Mouse (Mus musculus): ENCODE results near the gene Adgrf1.
"Not testable (repeated sequence)": the region's sequence is repeated elsewhere in the genome, so short reads cannot be mapped to it uniquely, and the experiment has no call there.

The Adgrf1 gene

DNA sequence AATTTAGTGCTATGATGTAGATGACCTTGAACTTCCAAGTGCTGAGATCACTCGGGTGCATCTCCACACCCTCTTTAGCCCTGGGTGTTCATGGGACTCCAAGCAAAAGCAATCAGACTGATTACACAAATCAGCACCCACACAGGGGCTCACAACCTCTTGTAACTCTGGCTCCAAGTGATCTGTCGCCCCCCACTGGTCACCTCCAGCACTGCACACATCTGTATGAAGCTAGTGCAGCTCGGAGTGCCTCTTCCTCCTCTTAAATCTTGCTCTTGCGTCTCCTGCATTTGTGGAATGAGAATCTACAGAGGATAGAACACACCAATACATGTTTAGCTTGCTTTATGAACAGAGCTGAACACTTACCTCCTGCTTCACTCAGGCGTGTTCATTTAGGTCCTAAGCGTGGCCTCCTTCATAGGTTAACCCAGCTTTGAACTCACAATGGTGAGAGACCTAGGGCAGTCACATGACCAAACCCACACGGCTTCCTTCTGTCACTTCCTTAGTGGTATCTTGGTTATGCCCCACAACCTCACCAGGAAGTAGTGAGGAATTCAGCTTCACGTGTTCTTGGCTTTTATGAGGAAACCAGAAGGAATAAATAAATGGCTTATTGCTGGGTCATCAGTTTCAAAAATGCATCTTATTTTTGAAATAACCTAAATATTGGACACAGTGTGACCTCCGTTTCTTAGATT, 2.9 kb upstream of the Adgrf1 start:
- DNase-seq: no peak

DNA sequence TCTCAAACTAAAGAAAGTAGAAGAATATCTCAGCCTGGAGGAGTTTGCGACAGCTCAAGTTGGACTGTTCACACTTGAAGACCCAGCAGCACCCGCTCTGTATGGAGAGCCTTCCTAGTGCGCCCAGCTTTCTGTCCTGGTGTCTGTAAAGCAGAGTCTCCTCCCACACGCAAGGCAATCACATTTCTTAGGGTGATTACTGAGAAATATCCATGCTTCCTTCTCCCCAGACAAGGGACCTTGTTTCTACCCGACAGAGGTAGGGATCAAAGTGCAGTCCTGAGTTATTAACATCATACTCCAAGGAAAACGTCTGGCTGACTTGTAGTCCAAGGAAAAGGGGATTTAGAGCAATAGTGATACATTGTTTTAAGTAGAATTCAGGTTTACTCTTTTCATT, 6.1 kb downstream of the Adgrf1 start:
- no peak for DNase-seq

DNA sequence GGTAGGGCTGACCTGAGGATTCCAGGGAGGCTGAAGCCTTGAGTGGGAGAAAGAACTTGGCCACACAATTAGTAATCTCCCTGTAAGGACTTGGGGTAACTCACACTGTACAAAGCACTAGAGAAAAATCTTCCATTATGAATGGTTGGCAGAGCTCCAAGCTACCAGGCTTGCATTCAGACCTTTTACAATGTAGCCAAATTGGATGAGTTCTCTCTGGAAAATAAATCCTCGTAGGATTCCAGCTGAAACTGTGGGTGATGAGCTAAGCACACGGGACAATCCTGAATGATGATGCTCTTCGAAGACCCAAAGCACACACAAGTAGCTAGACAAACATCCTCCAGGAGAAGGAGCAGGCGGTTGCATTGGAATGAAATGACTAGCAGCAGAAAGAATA, 7.1 kb downstream of the Adgrf1 start:
- peak in 1 of 2 experiments; percentile 25 for DNase-seq

DNA sequence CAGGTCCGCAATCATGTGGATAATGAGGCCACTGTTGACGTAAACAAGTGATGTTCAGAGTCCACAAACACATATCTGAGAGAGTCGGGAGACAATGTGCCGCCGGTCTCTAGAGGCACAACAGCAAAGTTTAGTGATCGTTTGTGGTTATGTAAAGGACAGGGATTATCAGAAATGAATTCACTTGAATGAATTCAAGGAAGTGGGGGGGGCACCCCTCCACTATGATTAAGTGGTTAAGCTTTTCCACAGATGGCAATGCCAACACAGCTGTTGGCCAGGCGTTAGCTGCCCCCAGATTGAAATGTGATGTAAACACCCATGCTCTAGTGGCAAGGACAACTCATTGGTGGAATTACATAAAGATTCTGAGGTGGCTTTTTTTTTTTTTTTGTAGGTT, 9.5 kb downstream of the Adgrf1 start:
- DNase-seq: no peak

DNA sequence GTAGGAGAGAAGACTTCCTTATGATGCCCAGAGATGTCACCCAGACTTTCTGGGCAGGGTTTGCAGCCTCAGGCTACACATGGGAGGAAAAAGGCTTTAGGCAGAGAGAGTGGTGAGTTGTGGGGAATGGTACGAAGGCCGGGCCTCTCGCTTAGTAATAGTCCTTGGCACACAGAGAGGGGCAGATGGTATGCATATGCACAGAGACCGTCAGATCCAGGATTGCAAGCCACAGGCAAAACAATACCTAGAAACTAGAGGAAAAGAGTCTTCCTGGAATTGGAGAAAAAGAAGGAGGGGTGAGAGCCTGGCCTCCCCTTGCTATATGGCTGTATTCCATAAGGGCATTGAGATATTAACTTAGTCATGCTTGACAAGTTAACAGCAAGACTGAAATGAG, 12.2 kb downstream of the Adgrf1 start:
- peak; percentile 48 to 58 for DNase-seq

DNA sequence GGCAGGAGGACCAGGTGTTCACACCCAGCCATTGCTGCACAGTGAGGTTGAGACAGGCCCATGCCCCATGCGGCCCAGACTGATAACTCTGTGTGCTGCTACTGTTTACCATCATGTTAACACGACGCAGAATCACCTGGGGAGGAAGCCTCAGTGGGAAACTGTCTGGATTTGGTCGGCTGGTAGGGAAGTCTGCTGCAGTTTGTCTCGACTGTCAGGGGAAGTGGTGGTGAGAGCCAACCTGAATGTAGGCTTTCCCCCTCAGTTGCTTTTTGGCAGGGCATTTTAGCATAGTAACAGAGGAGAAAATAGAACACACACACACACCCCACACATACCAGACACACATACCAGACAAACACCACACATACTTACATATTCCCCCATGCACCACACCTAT, 12.7 kb downstream of the Adgrf1 start:
- DNase-seq: peak in 1 of 2 experiments; percentile 10

DNA sequence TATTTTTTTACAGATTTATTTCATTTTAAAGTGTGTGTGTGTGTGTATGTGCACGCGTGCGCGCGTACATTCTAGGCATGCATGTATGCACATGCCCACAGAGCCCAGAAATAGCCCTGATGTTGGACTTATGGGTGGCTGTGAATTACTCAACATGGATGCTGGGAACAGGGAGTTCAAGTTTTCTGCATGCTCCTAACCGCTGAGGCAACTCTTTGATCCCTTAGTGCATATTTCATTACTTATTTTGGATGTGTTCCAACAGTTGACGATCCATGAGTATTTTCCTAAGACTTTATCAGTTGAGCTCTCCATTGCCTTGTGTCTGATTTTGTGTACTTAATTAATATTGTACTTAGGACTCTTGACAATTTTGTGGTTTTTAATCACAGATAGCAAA, 29.4 kb downstream of the Adgrf1 start:
- DNase-seq: no peak

DNA sequence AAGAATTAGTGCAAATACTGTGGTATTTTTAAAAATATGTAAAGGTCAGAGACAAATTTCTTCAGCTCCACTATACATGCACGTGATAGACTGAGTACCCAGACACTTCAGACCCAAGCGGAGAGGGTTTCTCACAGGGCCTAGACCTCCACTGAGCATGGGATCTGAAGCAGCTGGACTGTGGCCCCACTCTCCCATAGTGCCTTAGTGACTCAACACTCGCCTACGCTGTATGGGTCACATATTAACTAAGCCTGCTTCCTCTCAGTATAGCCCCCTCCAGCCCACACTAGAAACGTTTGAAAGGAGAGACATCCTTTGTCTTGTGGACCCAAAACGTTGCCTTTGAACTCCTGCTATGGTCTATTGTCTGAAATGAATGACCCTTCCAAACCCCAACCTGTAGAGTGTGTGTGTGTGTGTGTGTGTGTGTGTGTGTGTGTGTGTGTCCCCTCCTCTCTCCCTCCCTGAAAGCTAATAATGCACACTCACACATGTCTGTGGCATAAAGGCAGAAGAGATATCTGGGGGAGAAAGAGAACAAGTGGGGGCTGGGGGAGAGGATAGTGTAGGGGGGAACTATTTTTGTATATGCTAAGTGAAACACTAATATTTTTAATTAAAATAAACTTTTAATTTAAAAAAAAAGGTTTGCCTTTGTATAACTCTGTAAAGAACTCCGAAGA, 56.0 kb downstream of the Adgrf1 start:
- no peak for DNase-seq

DNA sequence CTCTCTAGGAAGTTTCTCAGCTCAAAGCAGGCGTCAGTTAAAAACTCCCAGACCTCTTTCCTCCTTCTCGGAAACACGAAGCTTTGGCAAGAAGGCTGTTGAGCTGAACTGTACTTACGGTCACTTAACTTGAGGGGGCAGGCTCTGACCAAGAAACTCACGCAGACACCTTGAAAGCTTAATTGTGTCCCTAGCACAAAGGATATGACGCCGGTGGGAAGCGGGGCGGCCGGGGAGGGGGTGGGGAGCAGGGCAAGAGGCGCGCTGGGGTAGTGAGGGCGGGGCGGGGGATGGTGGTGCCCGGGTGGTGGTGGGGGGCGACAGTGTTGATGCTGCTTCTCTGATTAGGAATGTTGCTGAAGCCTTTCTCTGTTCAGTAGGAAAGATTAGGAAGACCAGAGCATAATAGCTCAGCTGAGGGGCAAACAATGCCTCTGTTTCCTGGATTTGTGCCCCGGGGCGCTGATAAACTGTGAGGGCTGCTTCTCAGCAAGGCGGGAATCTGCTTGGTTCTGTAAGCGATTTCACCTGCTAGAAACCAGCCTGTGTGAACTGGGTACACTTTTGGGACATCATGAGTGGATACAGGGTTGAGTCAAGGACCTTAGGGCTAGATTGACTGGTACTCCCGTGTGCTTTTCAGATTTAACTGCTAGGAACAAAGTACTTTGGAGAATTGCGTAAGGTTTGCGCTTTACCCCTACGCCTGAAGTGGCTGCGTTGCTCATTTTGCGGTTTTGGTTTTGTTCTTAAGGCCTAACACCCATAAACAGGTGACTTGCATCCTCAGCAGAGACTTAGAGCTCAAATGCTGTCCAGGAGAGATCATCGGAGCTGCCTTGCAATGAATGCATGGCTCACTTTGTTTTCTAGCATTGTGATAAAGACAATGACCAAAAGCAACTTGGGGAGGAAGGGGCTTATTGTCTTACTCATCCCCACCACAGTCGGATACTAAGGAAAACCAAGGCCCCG, 56.9 kb downstream of the Adgrf1 start:
- DNase-seq: peak in 1 of 2 experiments; percentile 21

DNA sequence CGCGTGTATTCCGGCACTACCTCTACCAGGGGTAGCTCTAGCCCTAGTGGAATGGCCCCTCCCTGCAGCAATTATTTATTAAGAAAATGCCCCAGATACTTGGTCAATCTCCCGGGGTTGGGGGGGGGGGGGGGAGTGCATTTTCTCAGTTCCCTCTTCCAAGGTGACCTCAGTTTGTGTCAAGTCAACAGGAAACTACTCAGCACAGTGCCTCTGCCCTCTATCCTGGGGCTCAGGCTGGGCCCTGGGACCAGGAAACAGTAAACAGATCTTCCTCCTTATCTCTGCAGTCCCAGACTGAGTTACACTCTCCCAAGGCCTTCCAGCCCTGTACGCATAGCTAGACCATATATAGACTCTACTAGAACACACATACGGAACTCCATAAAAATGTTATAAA, 57.7 kb downstream of the Adgrf1 start:
- no peak for DNase-seq

DNA sequence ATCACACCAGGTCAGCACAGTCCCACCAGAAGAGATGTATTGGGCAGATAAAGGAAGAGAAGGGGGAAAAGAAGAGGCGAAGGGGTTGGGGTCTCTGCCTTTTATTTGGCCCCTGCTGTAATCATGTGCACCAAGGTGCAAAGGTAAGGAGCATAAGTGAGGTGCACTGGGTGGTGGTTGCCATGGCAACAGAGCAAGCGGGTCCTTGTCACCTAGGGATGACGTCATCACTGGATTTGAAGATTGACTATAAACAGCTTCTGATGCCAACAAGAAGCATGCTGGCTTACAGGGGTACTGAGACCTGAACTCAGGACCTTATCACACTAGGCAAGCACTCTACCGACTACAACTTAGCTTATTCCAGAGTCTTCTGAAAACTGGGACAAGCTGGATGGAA, 59.1 kb downstream of the Adgrf1 start:
- no peak for DNase-seq

DNA sequence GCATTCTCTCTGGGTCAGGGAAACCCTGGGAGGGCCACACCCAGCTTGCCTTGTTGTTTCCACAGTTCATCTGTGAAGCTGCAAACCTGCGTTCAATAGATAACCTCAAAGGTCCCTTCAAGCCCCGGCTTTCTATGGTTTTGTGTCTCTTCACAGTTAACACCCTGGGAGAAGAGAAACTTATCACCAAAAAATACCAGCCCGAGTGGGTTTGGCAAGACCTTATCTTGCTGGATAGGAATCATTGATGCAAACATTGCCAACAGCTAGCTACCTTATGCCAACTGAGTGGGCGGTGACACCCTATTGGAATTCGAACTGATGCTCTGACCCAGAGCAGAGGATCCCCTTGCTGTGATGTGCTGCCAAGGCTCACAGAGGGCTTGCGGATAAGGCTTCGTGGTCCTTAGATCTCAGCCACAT, 59.6 kb downstream of the Adgrf1 start:
- DNase-seq: no peak

DNA sequence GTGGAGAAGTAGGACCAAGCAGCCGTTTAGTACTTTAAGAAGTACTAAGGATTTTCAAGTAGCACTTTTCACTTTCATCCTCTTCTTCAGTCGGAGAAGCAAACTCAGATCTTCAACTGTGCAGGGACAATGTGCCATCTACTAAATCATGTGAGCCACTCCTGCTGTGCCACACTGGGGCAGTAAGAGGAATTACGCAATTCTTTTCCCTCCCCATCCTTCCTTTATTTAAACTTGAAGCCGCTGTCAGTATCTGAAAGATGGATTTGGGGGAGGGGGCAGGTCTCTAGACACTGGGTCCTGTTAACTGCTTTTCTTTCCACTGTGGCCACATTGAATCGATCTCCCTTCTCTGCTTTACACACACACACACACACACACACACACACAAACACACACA, 62.6 kb downstream of the Adgrf1 start:
- no peak for DNase-seq

DNA sequence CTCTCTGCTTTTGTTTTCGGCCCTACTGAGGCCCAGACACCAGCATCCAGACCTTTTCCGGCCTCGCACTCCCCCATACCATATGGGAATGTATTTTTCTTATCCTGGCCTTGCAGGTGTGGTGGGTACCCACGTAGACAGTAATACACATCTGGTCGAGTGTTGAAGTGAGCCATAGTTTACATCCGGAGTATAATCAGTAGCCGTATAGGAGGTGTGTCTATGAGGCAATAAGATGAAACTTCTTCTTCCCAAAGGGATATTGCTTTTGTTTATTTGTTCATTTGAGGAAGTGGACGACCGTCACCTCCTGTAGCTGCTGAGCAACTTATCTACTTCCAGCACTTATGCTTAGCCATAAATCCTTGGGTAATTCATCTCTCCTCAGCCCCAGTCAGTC, 63.9 kb downstream of the Adgrf1 start:
- DNase-seq: no peak

DNA sequence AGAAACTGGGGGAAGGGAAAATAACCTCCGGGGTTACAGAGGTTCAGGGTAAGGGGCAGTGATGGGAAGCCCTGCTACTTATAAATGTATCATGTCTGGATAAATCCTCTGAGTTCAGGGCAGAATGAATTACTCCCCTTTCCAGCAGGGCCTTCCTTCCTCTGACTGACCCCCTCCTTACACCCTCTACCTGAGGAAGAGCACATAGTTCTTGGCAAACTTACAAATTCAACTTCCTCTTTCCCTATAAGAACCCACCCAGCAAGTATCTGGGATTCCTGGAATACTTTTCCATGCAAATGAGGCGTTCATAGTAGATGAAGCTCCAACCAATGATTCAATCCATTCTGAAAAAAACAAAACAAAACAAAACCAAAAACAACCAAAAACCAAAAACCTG, 67.5 kb downstream of the Adgrf1 start:
- no peak for DNase-seq

DNA sequence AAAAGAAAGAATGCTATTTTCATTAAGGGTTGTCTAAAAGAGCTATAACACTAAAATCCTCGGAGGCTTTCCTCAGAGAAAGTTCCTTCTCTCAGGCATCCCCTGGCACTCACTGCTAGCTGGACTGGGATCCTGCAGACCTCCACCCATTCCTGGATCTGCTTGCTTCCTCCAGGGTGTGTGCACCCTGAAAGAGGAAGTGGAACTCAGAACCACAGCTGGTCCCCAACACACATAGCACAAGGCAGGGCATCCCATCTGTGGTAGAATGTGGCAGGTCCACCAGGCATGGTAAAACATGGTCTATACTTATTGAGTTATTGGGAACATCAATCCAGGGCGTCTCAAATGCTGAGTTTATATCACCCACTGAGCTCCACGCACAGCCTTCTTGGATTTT, 68.2 kb downstream of the Adgrf1 start:
- no peak for DNase-seq

DNA sequence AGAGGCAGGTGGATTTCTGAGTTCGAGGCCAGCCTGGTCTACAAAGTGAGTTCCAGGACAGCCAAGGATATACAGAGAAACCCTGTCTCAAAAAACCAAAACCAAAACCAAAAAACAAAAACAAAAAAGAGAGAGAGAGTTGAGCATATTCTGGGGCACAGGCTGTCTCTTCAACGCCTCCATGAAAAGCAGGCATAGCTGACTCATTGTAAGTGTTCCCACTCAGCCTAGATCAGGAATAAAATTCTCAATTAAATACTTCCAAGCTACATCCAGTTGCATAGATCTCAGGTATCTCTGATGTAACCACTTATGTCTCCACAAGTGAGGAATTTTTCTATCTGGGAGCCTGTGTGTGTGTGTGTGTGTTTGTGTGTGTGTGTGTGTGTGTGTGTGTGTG, 76.4 kb downstream of the Adgrf1 start:
- not testable (repeated sequence) for DNase-seq

DNA sequence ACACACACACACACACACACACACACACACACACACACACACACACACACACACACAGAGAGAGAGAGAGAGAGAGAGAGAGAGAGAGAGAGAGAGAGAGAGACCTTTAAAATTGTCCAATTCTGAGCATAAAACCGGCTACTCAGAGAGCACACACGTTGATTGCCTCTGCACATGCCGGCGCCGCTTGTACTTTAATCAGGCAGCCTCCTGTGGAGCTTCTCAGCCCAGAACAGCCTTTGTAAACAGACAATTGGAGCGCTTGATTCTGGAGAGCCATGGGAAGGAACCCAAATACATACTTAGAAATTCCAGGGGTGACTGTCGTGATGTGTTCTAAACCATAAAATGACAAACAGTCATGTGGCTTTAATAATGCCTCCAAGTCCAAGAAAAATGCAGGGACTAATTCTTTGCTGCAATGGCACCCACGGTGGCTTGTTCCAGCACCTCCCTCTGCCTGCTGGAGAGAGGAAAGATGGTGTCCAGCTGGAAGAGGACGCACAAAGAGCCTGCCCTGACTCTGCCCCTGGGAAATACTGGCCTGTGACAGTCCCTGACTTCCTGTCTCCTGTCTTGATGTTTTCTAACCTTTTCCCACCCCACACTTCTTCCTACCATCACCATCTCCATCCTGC, 87.9 kb downstream of the Adgrf1 start:
- DNase-seq: no peak

DNA sequence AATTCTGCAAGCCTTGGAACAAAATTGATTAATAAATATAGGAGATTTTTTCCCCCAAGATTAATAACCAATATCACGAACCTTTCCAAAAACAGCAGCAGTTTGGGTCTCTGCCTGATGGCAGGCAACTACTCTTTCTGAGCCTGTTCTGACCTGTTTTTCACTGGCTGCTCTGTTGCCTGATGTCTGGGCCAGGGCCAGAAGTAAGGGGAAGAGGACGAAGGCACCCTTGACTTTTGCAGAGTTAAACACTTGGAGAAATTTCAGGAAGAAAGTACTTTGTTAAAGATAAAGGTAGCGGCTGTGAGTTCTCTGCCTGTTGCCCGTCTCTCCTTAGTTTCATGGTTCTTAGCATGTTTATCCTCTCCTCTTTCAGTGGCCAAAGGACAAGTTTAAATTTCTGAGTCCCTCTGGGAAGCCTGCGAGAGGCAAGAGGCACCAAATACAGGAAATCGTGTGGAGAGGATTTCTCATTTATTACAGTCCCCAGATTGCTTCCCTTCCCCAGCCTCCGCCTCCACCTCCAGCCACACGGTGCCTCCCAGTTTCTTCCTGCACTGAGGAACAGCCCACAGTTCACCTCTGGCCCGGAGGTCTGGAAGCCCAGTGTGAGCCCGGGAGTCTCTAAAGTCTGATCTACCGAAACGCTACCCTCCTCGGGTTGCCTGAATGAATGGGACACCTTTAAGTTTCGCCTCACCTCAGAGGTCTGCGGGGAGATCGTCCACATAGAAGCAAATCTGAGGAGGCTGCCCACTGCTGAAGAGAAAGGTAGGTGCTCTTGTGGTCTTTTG, 89.9 kb downstream of the Adgrf1 start, which contains the start of gene Adgrf5:
Gene Adgrf5, plus strand, starts transcription at position 626 of the 794 bp plus-strand sequence.
- DNase-seq: no peak

DNA sequence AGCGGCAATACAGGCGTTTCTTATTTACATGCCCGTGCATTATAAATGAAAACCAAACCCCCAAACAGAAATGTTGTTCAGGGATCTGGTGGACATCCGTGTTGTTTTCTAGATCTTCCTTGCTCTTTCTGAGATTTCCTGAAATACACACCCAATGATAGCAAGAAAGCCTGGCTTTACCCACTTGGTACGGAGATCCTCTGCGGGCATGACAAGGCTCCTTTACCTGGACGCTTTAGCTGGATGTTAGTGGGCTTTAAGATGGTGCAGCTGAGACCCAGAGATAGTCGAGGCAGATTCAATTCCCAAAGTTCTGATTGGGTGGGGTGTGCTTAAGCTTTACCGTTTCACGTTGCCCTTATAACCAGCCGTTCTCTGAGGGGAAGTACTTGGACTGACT, 90.9 kb downstream of the Adgrf1 start:
- no peak for DNase-seq

DNA sequence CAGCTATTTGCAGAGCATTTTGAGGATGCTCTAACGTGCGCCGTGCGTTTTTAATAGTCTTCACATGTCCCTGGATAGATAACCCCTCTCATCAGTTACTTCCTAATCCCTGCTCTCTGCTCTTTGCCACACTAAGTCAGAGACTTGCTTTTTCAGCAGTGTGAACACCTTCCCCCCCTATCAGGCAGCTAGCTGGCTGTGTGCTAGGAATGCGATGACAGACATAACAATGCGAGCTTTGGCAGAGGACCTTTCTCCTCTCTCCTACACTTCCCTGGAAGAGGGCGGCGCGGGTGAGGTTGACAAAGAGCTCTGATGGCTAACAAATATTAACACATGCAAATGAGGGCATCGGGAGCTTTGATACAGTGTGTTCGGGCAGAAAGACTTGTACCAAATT, 92.2 kb downstream of the Adgrf1 start:
- no peak for DNase-seq

DNA sequence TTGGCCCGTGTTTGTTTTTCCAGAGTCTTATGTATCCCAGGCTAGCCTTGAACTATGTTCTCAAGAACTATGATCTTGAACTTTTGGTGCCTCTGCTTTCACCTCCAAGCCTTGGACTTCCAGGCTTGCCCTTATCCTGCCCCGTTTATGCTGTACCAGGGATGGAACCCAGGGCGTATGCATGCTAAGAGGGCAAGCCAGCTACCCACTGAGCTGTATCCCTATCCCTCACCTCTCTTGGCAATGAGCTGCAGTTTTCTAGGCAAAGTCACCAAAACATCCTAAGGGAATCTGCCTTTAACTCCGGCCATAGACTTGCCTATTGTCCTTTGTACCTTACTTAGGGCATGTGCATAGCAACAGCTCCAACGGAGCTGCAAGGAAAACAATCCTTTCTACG, 92.8 kb downstream of the Adgrf1 start:
- DNase-seq: no peak
